Mouse (Mus musculus) CD8-positive naive resting alpha-beta T cell, adult 2 months (primary cell): ENCODE data around the gene 2300009A05Rik.

Experiments used
- DNase-seq, 2 experiments: peaks; one replicate each; pipeline ENCODE4 v3.0.0; 2022; ENCODE audit warnings: low read depth in 2 of 2, low spot score in 2 of 2

2300009A05Rik gene

DNA sequence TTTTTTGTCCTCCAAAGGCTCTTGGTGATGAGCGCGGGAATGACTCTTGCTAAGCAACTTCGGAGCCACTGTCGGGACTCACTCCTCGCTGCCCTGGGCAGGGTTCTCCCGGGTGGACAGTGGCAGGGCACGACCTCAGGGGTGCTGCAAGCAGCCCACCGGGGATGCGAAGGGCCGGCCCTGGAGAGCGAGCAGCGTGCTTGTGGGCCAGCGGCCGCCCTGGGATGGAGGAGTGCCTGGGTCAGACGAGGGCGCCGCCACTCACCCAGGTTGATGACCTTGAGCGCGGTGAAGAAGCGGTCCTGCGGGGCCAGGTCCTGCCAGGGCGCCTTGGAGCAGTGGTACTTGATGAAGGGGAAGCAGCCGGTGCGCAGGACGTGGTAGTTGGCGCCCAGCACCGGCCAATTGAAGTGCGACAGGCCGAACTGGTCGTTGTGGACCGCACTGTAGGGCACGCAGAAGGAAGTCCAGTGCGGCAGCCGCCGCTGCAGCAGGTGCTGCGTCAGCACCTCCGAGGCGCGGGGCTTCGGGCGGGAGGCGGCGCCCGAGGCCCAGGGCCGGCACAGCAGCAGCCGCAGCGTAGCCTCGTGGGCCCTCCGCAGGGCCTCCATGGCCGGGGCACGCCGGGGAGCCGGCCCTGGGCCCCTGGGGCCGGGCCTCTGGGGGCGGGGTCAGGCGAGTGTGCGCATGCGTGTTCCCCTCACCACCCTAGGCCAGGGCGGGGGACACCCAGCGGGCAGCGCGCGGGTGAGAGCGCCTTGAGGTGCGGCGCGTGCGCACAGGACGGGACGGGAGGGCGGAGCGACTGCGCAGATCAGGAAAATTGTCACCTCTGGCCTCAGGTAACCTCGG, at the start of gene 2300009A05Rik:
Gene 2300009A05Rik (minus strand): TSS at position 636 of the 852 bp plus-strand sequence.
- peak; percentile 93 to 94 for DNase-seq

DNA sequence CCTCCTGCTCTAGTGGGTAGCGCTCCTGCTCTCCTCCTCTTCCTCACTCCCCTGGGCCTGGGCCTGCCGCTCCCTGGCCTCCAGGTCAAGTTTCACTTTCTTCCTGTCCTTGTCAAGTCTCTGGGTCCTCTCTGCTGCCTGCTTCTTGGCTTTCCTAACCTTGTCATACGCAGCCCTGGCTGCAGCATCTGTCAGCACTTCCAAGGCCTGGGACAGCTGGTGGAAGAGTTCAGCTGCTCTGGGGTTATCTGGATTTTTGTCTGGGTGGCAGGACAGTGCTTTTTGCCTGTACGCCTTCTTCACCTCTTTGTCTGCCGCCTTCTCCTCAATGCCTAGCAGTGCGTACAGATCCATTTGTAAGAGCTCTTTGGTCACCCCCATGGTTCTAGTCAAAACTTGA, 44.6 kb upstream of the 2300009A05Rik start:
- DNase-seq, result no peak

DNA sequence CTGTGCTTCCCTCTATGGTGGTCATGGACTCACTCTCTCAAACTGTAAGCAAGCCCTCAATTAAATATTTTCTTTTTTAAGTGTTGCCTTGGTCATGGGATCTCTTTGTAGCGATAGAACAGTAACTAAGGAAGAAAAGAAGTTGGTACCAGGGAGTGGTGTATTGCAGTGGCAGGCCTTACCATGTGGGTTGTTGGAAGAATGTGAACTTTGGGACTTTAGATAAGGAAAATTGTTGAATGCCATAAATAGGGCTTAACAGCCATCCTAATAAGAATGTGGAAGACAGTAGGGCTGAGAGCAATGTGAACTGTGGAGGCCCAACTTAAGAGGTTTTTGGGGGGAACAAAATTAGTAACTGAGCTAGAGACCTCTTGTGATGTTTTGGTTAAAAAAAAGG, 31.6 kb upstream of the 2300009A05Rik start:
- DNase-seq, result no peak

DNA sequence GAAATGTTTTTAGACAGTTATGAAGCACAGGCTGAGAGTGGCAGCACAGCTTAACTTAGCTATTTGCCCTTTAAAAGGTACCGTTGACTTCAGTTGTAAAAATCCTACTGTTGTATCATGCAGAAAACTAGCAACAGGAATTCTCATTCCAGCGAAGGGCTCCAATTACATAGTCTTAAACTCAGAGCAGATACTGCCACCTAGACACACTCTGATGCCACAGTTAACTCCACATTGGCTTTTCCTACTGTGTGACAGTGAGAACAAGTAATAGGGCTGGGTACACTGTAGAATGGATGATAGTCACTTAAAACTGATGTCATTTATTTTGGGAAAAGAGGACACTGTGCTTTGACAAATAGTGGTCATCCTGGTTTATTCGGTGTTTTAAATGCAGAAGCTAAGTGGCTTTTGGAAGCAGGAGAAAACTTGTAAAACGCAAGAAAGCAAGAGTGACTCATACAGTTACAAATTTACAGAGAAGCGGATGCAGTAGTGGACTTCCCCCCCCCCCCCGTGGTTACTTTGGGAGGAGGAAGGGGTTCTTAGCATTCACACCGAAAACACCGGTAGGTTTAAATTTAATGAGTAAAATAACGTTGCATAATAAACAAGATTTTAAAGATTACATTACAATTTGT, 22.2 kb upstream of the 2300009A05Rik start:
- no peak for DNase-seq

DNA sequence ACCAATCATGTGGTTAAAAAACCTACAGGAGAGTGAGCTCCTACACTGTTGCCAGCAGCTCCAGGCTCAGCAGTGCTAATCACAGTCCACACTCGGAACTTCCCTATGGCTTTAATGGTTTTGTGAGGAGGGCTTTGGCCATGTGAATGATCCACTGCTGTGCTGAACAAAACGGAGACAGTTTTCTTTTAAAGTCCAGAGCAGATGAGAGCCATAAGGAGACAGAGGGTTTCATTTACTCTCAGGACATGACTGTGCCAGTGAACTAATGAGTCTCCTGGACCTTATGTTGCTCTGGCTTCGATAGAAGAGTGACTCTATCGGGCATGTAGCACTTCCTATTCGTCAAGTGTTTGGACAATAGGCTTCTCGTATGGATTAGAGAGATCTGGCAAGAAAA, 21.4 kb upstream of the 2300009A05Rik start:
- DNase-seq, result no peak

DNA sequence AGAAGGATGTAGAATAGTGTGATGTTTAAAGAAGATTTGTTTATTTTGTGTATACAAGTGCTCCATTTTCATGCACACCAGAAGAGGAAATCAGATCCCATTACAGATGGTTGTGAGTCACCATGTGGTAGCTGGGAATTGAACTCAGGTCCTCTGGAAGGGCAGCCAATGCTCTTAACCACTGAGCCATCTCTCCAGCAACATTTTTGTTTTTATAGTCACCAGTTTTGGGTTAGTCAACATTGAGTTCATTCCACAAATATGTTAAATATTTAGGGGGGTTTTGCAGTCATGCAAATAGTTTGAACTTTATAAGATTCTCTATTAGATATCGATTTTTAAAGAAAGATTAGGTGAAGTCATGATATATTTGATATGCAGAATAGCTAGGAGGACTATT, 1.1 kb upstream of the 2300009A05Rik start:
- DNase-seq, result no peak

DNA sequence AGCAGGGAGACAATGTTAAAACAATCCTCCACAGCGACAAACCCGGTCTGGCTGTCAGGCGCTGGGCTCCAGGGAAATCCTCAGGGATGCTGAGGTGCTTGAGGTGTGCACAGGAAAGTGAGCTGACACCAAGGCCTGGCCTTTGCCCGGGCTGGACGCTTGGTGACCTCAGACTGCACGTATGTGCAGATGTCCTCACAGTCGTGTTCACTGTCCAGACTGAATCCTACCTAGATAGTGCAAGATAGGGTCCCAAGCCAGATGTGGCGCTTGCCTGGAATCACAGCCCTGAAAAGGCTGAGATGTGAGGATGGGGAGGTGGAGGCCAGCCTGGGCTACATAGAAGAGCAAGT, 393 bp upstream of the 2300009A05Rik start:
- DNase-seq, result no peak

DNA sequence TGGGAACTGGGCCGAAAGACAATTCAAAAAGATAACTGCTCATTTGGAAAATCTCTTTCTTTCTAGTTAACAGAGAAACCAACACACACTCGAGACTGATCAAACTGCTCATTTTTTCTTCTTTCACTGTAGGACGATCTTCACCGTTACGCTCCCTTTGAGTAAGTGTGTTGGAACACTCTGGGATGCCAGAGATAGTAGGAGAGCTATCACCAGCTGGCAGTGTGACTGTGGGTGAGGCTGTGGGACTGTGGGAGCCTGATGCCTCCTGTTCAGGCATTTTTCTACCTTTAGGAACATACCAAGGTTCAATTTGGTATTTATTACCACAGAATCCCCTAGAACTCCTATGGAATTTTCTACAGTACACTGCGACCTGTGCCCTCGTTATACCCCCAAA, 3.4 kb downstream of the 2300009A05Rik start:
- no peak for DNase-seq

DNA sequence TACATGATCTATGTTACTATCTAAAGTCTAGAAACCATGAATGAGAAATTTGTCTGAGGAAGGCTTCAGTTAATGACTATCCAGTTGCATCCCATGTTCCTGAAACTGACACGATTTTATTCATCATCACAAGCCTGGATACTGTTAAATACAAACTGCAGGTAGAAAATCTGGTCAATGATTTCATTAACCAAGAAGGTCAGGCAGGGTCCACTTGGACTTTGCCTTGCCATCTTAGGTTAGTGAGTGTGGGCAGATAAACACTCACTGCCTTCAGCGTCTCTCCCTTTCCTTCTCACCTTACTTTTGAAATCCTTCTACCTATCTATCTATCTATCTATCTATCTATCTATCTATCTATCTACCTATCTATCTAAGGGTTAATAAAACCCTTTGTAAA, 7.7 kb downstream of the 2300009A05Rik start:
- no peak for DNase-seq

DNA sequence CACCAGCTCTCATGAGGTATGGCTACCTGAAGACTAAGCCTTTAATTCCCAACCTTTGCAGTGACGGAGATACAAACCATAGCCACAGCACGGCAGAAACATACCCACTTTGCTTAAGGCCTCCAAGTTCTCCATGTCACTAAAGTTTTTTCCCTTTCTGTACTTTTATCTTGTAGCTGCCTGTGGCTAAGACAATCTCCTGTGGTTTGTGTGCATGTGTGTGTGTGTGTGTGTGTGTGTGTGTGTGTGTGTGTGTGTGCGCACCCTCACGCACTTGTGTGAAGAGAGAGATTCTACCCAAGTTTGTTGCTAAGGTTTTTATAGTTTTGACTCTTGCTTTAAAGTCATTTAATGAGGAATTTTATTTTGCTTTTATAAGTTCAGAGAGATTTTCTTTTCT, 16.3 kb downstream of the 2300009A05Rik start:
- no peak for DNase-seq

DNA sequence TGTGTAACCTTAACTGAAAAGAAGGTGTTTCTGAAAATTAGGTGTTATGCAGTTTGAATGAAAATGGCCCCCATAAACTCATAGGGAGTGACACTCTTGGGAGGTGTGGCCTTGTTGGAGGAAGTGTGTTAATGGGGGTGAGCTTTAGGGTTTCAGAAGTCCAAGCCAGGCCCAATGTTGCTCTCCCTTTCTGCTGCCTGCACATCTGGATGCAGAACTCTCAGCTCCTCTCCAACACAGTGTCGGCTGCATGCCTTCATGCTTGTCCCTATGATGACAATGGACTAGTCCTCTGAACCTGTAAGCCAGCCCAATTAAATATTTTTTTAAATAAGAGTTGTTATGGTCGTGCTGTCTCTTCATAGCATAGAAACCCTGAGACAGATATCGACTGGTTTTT, 18.7 kb downstream of the 2300009A05Rik start:
- no peak for DNase-seq

DNA sequence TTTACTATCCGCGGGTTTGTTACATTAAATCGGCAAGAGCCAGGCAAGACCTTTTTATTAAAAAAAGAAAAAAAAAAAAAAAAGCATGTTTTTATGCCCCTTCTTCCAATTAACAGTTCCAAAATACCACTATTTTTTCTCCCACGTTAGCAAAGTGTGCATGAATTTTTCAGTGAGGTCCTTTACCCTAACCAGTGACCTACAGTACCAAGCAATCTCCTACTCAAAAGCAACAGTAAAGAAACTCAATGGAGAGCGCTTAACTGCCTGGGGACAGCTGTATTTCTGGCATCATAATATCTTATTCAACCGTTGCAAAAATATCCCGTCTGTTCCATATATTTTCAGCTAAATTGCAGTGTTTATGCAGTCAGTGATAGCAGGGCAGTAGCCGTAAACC, 20.9 kb downstream of the 2300009A05Rik start:
- DNase-seq, result no peak

DNA sequence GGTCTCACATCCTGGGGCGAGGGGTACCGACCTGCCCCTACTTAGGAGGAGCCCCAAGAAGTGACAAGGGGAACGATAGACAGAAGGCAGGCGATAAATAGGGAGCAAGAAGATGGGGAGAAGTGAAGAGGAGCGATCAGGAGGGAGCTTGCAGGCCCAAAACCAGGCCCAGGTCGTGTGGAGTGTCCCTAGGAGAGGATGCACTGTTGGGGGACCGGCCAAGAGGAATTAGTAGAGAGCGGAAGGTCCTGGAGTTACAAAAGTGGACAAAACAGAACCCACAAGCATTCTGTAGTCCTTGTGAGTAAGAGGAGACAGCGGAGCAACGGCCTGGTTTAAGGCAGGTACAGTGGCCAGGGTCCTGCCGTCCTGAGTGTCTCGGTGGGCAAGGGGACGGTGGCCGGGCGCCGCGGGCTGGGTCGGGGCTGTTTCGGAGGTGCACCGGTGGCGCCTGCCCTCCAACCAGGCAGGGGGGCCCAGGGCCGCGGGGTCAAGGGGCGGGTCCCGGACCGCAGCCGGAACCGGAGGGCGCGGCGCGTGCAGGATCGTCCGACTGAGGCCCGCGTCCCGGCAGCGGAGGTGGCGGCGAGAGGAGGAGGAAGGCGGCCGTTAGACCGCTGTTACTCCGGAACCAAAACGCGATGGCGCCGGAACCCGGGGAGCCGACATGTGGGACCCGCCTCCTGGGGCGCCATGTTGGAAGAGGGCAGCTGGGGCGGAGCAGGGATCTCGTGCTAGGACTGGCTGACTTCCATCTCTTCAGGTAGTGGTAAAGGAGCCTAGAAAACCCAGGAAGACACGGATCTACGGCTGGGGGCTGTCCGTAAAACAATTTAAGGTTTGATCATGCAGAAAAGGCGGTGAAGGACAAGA, 21.5 kb downstream of the 2300009A05Rik start, which contains the start of gene Map2k5:
Gene Map2k5 (minus strand): TSS at position 633 of the 873 bp plus-strand sequence.
- DNase-seq, result peak; percentile 85

DNA sequence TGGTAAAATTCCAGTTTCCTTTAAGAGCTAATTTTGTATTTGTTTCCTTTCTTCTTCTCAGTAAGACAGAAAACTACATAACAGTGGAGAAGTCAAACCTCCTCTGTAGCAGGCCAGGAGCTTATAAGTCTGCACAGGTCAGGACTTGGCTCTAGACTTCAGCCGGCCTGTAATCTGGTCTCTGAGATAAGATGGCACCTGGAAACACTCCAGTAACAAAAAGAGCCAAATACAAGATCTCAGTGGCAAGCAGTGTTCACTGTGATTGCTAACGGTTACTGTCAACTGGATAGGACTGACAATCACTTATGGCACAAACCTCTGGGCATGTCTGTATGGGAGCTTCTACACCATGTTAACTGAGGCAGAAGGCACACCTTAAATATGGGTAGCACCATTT, 25.7 kb downstream of the 2300009A05Rik start:
- DNase-seq, result no peak

DNA sequence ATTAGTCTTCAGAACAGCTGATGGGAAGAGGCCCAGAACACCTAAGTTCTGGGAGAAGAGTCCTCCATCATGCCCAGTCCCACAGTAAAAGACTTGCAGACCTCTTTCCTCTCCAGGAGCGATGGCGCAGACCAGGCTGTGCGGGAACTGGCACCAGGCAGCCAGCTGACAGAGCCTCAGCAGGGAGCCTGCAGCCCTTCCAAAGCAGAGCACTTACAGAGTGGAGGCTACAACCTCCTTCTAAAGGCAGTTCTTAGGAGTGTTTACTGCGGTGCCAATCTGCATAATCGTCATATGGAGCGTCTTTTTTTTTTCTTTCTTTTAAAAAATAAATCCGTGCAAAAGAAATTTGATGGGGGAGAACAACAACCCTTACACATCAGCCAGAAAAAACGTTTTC, 26.5 kb downstream of the 2300009A05Rik start:
- no peak for DNase-seq

DNA sequence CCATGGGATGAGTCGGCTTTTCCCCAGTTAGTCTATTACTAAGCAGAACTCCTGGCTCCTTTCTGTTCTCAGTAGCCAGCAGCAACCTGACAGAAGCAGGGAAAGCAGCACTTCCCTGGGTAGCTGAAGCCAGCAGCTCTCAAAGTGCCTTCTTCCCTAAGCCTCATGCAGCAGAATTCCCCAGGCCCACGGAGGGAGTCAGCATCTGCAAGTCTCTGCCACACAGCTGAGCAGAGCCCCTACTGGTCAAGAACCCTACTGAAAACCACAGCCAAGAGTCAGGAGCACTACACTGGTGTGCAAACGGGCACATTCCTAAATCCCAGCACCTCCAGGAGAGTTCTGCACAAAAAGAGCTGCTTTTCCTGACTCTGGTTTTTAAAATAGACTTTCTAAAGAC, 38.6 kb downstream of the 2300009A05Rik start:
- DNase-seq, result no peak

DNA sequence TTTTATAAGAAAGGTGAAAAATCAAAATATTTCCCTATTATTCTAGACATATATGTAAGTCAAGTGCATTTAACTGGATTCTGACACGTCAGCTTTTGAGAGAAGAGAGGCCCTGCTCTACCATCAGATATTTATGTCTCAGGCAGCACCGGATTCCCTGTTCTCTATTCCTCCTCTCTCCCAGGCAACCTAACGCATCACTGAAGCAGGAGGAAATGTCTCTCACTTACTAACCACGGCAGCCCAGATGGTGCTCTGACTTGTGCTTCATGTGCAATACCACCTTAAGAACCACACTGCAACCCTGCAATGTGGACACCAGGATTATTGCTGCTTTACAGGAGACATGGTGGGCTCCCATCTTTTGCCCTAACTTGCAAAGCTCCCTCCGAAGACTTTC, 40.0 kb downstream of the 2300009A05Rik start:
- no peak for DNase-seq

DNA sequence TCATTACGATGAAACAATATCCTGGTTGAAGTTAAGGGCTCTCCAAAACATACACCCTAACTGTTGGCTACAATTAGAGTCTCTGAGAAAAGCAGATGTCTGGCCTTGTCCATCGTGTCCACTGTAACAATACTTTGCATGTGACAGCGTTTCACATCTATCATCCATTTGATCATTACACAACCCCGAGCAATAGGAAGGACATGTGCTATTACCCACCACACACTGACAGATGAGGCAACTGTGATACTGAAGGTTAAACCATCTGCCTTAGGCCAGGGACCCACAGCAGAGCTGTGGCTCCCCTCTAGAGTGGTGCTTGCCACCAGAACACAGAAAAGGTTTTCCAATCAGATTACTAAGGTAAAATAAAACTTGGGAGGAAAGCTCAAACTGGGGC, 42.3 kb downstream of the 2300009A05Rik start:
- no peak for DNase-seq

DNA sequence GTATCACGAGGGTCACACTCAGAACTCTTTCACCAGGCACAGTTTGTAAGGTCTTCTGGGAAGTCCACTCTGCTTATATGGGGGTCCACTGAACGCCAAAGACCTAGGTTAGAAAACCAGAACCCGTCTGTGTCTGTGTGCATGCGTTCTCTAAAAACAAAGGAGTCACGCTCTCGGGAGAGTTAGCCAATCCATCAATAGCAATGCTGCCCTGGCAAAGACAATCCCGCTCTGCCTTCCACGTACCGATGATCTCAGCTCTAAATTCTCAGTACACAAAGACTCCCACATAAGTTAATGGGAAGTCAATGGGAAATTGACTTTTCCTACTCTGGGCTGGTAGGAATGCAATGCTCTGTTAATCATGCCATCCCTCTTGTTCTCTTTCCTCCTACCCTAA, 42.8 kb downstream of the 2300009A05Rik start:
- DNase-seq, result no peak

DNA sequence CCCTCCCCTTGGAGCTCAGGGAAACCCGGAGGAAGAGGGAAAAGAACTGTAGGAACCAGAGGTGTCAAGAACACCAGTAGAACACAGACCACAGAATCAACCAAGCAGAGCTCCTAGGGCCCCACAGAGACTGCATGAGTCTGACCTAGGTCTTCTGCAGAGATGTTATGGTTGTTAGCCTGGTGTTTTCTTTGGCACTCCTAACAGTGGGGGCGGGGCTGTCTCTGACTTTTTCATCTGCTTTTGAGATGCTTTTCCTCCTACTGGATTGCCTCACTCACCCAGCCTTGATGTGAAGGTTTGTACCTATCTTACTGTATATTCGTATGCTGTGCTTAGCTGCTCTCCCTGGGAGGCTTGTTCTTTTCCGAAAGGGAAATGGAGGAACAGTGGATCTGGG, 44.9 kb downstream of the 2300009A05Rik start:
- no peak for DNase-seq

DNA sequence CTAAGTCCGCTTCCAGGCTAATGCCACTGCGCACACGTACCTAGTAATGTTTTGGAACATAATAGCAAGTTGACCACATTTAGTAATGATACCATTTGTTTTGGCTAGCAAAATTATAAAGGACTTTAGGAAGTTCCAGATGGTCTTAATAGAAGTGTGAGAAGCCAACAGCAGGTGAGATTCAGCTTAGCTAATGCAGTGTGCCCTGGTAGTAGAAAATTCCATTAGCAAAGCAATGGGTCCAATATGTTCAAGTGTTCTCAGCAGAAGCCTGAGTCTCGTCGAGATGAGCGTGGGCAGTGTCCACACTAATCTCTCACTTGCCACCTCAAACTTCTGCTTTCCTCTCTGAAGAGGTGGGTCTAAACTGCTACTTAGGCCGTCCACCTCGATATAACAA, 49.0 kb downstream of the 2300009A05Rik start:
- no peak for DNase-seq

DNA sequence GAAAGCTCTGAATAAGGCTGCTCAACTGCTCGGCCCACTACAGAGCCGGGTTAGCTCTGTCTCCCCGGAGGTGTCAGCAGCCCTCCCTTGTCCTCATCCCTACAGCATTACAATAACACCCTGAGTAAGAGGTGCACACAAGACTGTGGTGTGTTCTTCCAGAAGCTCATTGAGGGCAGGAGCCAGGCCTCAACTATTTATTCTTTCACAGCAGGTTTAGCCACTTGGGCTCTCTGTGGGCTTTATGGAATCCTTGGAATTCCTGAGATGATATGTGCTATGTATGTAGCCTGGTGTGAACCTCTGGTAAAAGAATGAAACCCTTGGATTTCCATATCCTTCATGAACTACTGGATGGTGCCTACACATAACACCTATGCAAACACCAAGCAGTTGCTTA, 49.8 kb downstream of the 2300009A05Rik start:
- no peak for DNase-seq
